Mouse (Mus musculus) retina, postnatal 1 day (tissue): ENCODE results near the gene Adamtsl4.

Experiments used
- DNase-seq: peaks from one replicate; pipeline ENCODE4 v3.0.0-alpha.2; 2012

The Adamtsl4 gene

GRCm38 (mm10) chr3:95687524-95688421 lies at the start of gene Adamtsl4:
Gene Adamtsl4, minus strand, starts transcription at chr3:95687917.
- DNase-seq, result peak; percentile 79

DNA sequence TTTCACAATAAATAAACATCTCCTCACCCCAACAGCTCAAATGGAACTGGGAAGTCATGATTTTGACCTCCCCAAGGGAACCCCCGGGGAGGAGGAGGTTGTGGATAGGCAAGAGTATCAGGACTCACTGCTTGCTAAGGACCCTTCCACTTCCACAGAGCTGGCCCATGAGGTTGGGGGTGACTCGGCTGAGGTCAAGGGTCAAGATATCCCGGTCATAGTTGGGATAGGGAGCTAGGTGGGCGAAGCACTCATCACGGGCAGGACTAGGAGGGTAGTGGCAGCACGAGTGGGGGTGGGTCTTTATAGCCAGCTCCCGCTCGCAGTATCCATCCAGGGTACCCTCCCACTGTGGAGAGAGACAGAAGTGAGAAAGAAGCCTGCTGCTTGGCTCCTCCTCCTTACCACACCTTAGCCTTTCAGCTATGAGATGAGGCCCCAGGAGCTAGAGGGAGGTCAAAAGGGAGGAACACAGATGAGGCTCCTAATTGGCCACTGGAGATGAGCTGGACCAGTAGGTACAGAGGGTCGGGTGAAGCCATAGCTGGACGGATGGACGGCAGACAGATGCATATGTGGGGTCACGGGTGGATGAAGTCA lies 47.5 kb upstream of the Adamtsl4 start:
- DNase-seq, result no peak

DNA sequence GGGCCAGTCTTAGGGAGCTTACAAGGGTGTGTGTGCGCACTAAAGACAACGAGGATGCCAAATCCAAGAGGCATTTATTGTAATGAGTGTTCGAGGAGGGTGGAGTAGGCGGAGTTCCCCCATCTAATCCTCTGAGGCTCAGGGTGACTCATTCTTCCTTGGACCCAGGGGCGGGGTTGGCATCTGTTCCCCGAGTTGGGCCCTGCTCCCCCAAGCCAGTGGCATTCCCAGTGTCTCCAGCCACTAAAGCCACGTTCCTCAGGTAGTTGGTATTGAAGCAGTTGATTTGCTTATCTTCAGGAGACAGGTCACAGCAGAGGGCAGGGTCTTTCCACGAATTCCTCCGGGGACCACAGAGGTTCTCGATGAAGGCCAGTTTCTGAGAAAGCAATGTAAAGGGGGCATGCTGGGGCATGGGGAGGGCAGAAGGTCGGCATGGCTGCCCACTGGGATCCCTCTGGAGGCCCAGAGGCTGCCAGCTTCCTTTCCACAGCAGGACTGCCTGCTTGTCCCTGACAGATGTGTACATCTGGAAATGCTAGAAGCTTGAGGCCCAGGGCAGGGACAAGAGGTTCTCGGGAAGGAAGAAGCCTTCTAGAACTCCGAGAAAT lies 46.5 kb upstream of the Adamtsl4 start:
- DNase-seq, result no peak

DNA sequence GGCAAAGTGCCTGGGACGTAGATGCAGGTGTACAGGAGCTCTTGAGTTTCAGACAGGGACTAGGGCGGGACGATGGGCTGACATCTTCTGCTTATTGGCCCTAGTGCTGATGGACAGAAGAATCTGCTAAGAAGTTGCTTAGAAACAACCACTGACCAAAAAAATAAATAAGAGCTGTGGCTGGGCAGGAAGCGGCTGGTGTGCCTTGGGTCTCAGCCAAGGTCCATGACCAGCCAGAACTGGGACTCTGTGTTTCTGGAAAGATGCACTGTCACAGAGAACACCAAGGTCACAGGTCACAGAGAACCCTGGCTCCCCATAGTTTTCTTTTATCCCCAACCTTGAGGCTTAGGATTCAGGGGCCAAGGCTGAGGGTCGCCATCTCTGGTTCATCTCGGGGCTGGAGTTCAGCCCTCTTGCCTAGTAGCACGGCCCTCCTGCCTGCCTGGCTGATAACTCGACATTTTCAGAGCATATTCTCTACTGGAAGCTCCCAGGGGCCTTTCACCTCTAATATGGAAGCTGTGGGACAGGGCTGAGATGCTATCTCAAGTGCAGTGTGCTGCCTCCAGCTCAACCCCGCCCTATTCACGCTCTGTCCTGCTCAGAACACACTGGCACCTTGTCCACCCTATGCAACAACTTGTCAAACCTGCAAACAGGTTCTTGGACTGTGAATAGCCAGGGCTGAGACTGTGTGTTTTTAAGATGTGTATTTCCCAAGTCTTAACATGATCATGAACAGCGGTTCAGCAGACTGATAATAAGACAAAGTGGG lies 45.2 kb upstream of the Adamtsl4 start:
- DNase-seq, result no peak

GRCm38 (mm10) chr3:95732297-95732696 lies 44.6 kb upstream of the Adamtsl4 start:
- no peak for DNase-seq

- no peak for DNase-seq
Measured at GRCm38 (mm10) chr3:95731802-95732201, 44.1 kb upstream of the Adamtsl4 start.

GRCm38 (mm10) chr3:95730431-95730830 lies 42.7 kb upstream of the Adamtsl4 start:
- no peak for DNase-seq

DNA sequence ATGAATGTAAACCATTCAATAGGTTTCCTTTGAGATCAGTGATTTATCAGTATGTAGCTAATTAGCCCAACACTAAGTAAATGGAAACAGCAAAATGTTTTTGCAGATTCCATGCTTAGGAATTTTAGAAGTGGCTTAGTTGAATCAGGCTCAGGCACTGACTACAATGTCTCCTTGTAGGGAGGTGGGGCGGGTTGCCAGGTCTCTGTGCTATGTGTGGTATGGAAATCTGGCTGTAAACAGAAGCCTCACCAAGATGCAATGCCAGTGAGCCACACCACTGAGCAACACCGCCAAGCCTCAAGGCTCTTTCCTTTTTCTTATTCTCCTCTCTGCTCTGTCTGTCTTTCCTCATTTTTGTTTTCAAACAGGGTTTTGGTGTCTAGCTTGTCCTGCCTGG lies 41.2 kb upstream of the Adamtsl4 start:
- no peak for DNase-seq

GRCm38 (mm10) chr3:95726696-95727358 lies 39.1 kb upstream of the Adamtsl4 start:
- no peak for DNase-seq

- DNase-seq, result no peak
Measured at GRCm38 (mm10) chr3:95725863-95726262, 38.1 kb upstream of the Adamtsl4 start.

GRCm38 (mm10) chr3:95722386-95722785 lies 34.7 kb upstream of the Adamtsl4 start:
- no peak for DNase-seq

DNA sequence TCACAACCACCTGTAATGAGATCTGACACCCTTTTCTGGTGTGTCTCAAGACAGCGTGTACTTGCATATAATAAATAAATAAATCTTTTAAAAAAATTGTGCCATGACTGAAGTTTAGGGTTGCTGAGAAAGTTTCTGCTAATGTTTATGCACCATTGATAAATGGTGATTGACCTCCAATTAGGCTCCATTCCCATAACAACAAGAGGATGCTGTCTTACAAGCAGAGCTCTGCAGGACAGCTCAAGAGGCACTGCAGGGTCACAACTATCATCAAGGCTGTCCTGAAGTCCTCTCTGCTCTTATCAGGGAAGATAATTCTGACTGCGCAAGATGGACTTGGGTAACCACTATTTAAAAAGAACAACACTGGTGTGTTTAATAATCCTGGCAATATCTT lies 30.4 kb upstream of the Adamtsl4 start:
- no peak for DNase-seq

GRCm38 (mm10) chr3:95716075-95716474 lies 28.4 kb upstream of the Adamtsl4 start:
- DNase-seq, result no peak

- no peak for DNase-seq
Measured at GRCm38 (mm10) chr3:95709967-95710366, 22.2 kb upstream of the Adamtsl4 start.

DNA sequence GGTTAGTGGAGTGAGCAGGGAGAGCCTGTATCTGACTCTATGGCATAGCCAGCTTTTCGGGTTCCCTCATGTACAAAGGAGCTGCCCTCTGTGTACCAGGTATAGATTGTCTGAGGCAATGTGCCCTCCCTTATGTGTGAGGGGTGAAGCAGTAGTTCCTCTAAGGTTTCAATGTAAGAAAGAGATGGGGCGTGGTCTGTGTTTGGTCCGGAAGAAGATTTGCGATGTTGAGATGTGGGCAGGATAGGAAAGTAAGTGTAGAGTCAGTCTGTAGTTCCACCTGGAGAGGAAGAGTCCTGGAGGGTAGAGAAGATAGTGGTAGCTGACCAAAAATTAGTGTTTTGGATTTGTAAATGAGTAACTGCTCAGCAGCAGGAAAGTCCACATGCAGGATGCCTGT lies 21.3 kb upstream of the Adamtsl4 start:
- no peak for DNase-seq

DNA sequence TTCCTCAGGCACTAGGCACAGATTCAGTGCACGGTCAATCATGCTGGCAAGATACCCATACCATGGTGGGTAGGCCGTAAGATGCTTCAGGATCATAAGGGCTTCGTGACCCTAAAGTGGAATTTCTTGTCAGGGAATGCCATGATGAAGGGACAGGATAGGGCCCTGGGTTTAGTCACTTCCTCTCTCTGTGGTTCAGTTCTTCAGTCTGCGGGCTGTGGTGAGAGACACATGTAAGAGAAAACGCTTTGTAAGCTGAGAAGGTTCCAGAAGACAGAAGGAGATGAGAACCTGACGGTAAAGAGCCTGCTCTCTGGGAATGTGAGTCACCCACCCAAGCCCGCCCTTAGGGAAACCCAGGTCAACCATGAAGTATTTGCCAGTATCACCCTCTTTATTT lies 19.8 kb upstream of the Adamtsl4 start:
- DNase-seq, result no peak

GRCm38 (mm10) chr3:95706273-95706672 lies 18.6 kb upstream of the Adamtsl4 start:
- no peak for DNase-seq

DNA sequence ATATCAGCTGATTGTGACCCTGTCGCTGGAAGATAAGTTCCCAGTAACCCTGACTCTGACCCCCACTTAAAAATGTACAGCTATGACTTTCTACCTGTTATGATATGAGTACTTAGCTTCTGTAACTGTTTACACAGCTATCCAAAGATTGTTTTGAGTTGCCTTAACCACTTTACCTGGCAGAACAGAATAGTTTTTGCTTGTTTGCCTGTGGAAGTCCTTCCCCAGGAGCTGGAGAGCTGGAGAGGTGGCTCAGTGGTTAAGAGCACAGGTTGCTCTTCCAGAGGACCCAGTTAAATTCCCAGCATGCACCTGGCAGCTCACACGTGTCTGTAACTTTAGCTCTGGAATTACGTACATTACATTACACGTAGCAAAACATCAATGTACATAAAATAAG lies 16.9 kb upstream of the Adamtsl4 start:
- DNase-seq, result no peak

DNA sequence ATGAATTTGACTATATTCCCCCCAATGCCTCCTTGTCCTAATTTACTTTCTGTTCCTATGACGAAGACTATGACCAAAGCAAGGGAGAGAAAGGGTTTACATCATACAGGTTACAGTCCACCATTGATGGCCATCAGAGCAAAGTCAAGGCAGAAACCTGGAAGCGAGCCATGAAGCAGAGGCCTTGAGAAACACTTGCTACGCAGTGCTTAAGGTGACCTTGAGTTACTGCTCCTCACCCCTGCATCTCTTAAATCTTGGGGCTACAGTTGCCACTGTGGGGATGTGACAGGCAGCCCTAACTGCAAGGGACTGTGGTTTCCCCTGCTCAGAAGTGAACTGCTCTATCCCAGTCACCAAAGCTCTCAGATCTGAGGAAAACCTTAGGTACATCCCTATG lies 15.6 kb upstream of the Adamtsl4 start:
- no peak for DNase-seq

DNA sequence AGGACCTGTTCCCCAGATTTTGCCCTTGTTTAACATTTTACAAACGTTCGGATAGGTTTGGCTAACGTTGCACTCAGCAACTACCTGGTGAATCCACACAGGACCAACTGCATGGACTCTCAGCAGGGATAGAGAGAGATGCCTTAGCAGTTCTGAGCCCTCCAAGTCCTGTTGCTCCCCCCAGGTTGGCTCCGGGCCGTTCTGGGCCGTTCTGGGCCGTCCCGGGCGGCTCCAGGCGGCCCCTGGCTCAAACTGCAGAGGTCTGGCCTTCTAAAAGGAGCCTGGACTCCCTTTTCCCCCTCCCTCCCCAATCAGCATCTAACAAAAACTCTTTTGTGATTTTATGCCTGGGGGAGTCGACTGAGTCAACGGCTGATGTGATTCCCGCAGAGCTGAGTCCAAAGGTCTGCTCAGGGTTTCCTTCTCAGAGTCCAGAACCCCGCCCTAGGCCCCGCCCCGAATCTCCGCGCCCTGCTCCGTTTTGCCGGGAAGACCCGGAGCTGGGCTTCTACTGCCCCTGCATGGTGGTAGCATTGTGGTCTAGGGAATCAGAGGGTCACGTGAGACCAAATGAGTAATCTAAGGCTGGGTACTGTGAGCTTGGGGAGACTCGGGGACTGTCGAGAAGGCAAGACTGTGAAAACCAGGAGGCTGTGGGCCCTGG lies 14.3 kb upstream of the Adamtsl4 start:
- peak; percentile 85 for DNase-seq

DNA sequence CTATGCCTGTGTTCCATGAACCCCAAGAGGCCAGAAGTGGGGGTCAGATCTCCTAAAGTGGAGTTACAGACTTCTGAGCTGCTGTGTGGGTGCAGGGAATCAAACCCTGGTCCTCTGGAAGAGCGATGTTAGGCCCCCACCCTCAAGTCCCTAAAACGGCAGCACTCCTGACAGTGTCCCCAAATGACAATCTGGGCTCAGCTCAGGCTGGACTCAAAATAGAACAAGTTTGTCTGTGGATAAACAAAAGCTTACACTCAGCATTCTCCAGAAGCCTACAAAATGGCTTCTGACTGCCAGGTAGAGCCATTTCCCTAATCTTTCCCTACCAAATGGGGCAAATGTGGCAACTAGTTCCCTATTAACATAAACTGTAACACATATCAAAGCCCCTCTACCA lies 13.4 kb upstream of the Adamtsl4 start:
- no peak for DNase-seq

DNA sequence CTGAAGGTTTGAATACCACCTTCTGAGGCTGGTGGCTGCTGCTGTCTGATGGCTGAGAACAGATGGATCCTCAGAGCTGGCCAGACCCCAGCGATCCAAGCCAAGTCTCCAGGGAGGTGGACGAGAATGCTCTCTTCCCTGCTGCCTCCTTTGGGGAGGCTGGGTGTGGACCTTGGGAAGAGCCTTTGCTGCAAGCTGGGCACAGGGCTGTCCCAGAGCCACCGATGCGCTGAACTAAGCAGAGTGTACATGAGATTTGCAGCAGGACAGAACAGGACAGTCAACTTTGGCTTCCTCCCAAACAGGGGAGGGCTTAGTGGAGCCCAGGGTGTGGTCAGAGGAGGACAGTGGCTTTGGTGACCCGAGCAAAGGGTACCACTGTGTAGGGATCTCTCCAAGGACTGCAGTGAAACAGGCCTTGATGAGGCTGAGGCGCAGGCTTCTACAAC lies 12.5 kb upstream of the Adamtsl4 start:
- no peak for DNase-seq
